Mouse (Mus musculus): ENCODE data around the gene Cpxm2.

DNA sequence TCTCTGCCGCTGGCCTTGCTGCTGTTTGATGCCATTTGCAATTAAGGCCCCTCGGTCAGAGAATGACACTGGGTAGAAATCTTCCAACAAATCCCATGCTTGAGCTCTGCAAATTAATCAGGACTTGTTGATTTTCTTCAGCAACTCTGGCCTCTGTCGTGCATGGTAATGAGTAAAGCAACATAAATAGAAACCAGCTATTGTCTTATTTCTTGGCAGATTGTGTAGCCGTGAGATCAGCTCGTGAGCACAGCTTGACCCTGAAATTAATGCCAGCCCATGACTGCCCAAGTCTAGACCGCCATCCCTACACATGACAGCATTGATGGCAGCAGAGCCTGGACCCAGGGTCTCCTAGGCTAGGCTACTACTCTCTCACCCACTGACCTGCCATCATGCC is 25.9 kb downstream of the Cpxm2 start:
- no peak for TF ChIP-seq CTCF (IDR thresholded peaks at IDR 0.05; ENCODE audit: extremely low read depth, insufficient read depth, insufficient read length, insufficient replicate concordance)
- no peak for TF ChIP-seq POLR2A (IDR thresholded peaks at IDR 0.05; ENCODE audit: low read depth, low read length)

Data from spleen, adult 2 months (tissue).